Mouse (Mus musculus) urinary bladder, adult 2 months (tissue): ENCODE measurements around the gene Cachd1. TPM values are rescaled to one million over a fixed set of nuclear protein-coding genes. Genes with fewer than 3 reads are reported as not detected.

ENCODE experiments used
- DNase-seq: peaks from one replicate; pipeline ENCODE4 v3.0.0; 2022; ENCODE audit warnings: low spot score
- polyA plus RNA-seq: library from polyadenylated mRNA; depleted of rRNA; stranded (reverse); fragments of >200 nt; gene quantifications from 2 replicates; pipeline ENCODE4 v1.2.3, GENCODE M21; 2012; rRNA removed

The Cachd1 gene
- 20.5 and 22.2 TPM in 2 replicates for polyA plus RNA-seq

- DNase-seq = no peak
Measured at GRCm38 (mm10) chr4:100776043-100776870, at the start of gene Cachd1. Gene Cachd1, plus strand, starts transcription at chr4:100776675.

GRCm38 (mm10) chr4:100728896-100729479 lies 47.5 kb upstream of the Cachd1 start:
- DNase-seq = no peak

- no peak for DNase-seq
Measured at GRCm38 (mm10) chr4:100735098-100735935, 41.2 kb upstream of the Cachd1 start.

GRCm38 (mm10) chr4:100735936-100736349 lies 40.5 kb upstream of the Cachd1 start:
- DNase-seq = no peak

GRCm38 (mm10) chr4:100743615-100744014 lies 32.9 kb upstream of the Cachd1 start:
- DNase-seq = no peak

- DNase-seq = no peak
Measured at GRCm38 (mm10) chr4:100752278-100752677, 24.2 kb upstream of the Cachd1 start.

GRCm38 (mm10) chr4:100755632-100756031 lies 20.8 kb upstream of the Cachd1 start:
- DNase-seq = no peak

GRCm38 (mm10) chr4:100756499-100756898 lies 20.0 kb upstream of the Cachd1 start:
- no peak for DNase-seq

- no peak for DNase-seq
Measured at GRCm38 (mm10) chr4:100758265-100758898, 18.1 kb upstream of the Cachd1 start.

GRCm38 (mm10) chr4:100759603-100760002 lies 16.9 kb upstream of the Cachd1 start:
- no peak for DNase-seq

GRCm38 (mm10) chr4:100760416-100760815 lies 16.1 kb upstream of the Cachd1 start:
- DNase-seq = no peak

GRCm38 (mm10) chr4:100768606-100769005 lies 7.9 kb upstream of the Cachd1 start:
- no peak for DNase-seq

GRCm38 (mm10) chr4:100776871-100777375 lies 448 bp downstream of the Cachd1 start:
- peak; percentile 64 for DNase-seq

- DNase-seq = peak; percentile 51
Measured at GRCm38 (mm10) chr4:100777376-100778041, 1.0 kb downstream of the Cachd1 start.

- no peak for DNase-seq
Measured at GRCm38 (mm10) chr4:100778082-100778481, 1.6 kb downstream of the Cachd1 start.

GRCm38 (mm10) chr4:100779023-100779422 lies 2.5 kb downstream of the Cachd1 start:
- no peak for DNase-seq

GRCm38 (mm10) chr4:100779695-100780094 lies 3.2 kb downstream of the Cachd1 start:
- DNase-seq = no peak

- DNase-seq = no peak
Measured at GRCm38 (mm10) chr4:100780911-100781310, 4.4 kb downstream of the Cachd1 start.

GRCm38 (mm10) chr4:100782348-100782747 lies 5.9 kb downstream of the Cachd1 start:
- DNase-seq = no peak

GRCm38 (mm10) chr4:100782891-100783290 lies 6.4 kb downstream of the Cachd1 start:
- no peak for DNase-seq

- no peak for DNase-seq
Measured at GRCm38 (mm10) chr4:100787201-100787600, 10.7 kb downstream of the Cachd1 start.
